Mouse (Mus musculus) CH12F3 (cell line): Measurements from ENCODE around the gene Atp6v0a1.

ENCODE experiments used
- in situ Hi-C: fragments of 300-500 bp; cut with MboI; formaldehyde crosslinking; loops from 2 replicates; pipeline ENCODE4 v1.14.3; 2020; ENCODE audit warnings: low sequenced_read_pairs

The Atp6v0a1 gene

GRCm38 (mm10) chr11:101057860-101058259 is 48.6 kb downstream of the Atp6v0a1 start:
- in situ Hi-C loops, result loop anchor here (5.0 kb wide), 1 partner anchor 76 kb away; no protein-coding TSS in a partner anchor

GRCm38 (mm10) chr11:101058726-101059125 is 49.5 kb downstream of the Atp6v0a1 start:
- in situ Hi-C loops, result loop anchor here (5.0 kb wide), 1 partner anchor 76 kb away; no protein-coding TSS in a partner anchor

DNA sequence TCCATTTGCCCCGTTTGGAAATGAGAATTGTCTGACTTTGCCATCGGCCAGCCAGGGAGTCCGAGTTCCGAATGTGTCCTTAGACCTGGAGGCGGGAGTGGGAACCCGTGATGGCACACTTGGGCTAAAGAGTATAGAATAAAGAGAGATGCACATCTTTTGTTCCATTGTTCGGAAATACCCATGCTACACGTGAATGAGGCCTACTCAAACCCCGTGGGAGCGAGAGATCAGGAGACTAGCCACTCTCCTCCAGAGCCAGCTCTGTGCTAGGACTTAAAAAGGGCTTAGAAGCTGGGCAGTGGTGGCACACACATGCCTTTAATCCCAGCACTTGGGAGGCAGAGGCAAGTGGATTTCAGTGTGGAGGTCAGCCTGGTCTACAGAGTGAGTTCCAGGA is 50.2 kb downstream of the Atp6v0a1 start:
- in situ Hi-C loops, result loop anchor here (5.0 kb wide), 1 partner anchor 77 kb away; no protein-coding TSS in a partner anchor

DNA sequence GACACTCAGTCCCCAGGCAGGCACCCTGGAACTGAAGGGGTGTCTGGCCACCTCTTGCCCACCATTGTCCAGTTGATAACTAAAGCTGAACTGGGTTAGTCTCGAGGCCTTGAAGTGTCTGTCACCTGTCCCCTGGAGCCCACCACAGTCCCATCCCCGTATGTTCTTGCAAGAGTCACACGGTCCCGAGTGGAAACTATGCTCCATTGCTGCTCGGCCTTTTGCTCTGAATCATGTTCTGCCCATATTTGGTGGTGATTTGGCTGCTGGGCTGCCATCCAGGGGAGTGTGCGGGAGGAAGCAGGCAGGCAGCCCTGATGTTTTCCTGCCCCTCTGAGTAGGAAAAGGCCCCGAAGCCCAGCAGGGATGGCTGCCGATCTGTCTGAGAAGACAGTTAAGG is 50.9 kb downstream of the Atp6v0a1 start:
- in situ Hi-C loops, result loop anchor here (10.0 kb wide), 1 partner anchor 165 kb away; no protein-coding TSS in a partner anchor

GRCm38 (mm10) chr11:101061049-101061448 is 51.8 kb downstream of the Atp6v0a1 start:
- in situ Hi-C loops, result loop anchor here (10.0 kb wide), 1 partner anchor 166 kb away; no protein-coding TSS in a partner anchor

DNA sequence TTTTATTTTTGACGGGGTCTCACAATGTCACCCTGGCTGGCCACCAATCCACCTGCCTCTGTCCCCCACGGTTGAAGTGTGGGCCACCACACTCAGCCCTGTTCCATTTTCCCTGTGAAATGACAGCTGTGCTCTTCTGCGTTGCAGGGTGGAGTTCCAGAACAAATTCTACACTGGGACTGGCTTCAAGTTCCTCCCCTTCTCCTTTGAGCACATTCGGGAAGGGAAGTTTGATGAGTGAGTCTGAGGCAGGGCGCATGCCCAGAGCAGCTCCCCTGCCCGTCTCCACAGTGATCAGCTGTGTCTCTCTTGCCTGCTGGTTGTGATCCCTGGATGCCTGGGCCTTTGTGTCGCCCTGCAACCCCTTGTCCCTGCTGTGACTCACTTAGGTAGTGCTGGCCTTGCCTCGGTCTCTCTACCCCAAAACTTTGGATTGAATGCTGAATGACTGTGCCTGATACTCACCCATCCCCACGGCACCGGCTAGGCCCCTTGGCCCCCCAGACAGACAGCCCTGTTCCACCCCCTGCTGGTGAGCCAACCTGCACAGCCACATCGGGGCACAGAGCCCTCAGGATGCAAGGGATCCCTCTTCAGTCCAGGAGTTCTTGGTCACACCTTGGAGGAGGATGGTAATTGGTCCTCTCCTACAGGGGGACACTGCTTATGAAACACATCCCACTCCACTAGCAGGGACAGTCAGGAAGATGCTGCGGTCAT is 53.1 kb downstream of the Atp6v0a1 start:
- in situ Hi-C loops, result loop anchor here (10.0 kb wide), 1 partner anchor 168 kb away; no protein-coding TSS in a partner anchor

GRCm38 (mm10) chr11:101062971-101063675 is 53.9 kb downstream of the Atp6v0a1 start:
- in situ Hi-C loops, result loop anchor here (10.0 kb wide), 1 partner anchor 168 kb away; no protein-coding TSS in a partner anchor

DNA sequence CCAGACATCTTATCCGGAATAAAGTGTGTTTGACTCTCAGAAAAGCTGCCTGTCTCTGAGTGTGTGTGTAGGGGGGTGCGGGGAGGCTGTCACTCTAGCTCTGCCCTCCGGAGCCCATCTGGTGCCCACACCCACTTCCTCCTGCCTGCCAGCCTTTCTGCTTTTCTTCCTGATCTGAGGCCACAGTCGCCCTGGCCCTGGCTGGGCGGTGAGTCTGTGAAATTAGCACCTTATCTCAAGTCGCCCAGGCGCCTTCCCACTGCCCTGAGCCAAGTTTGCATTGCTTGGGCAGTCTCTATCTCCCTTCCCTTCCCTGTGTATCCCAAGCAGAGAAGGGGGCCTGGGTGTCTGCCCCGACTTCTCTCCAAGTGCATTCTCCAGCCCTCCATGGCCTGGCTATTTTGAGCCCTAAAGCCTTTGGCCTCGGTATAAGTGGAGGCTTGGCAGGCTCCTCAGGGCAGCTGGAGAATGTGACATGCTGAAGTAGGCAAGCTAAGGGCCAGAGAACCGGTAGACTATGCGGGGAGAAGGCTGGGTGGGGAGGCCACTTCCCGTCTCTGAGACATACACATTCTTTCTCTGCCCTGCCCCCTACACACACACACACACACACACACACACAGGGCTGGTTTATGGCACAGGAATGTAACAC is 54.5 kb downstream of the Atp6v0a1 start:
- in situ Hi-C loops, result loop anchor here (10.0 kb wide), 1 partner anchor 169 kb away; no protein-coding TSS in a partner anchor

- in situ Hi-C loops, result loop anchor here (10.0 kb wide), 1 partner anchor 170 kb away; no protein-coding TSS in a partner anchor
Measured at GRCm38 (mm10) chr11:101064462-101064861, 55.2 kb downstream of the Atp6v0a1 start.

DNA sequence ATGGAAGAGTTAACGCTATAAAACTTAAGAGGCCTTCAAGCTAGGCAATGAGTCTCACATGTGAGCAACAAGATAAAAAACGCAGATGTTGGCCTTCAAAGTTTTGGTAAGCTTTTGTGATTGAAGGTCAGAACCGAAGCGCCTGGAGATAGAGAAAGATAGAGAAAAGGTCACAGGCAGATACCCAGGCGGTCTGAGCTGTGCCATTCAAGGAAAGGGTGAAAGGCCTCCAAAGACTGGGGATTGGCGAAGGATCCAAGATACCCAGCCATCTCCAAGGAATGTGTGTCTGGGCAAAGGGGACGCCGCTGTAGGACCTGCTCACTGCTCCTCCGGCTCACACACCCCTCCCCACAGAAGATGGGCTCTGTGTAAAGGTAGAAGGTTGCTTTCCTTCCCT is 55.8 kb downstream of the Atp6v0a1 start:
- in situ Hi-C loops, result loop anchor here (10.0 kb wide), 1 partner anchor 170 kb away; no protein-coding TSS in a partner anchor

DNA sequence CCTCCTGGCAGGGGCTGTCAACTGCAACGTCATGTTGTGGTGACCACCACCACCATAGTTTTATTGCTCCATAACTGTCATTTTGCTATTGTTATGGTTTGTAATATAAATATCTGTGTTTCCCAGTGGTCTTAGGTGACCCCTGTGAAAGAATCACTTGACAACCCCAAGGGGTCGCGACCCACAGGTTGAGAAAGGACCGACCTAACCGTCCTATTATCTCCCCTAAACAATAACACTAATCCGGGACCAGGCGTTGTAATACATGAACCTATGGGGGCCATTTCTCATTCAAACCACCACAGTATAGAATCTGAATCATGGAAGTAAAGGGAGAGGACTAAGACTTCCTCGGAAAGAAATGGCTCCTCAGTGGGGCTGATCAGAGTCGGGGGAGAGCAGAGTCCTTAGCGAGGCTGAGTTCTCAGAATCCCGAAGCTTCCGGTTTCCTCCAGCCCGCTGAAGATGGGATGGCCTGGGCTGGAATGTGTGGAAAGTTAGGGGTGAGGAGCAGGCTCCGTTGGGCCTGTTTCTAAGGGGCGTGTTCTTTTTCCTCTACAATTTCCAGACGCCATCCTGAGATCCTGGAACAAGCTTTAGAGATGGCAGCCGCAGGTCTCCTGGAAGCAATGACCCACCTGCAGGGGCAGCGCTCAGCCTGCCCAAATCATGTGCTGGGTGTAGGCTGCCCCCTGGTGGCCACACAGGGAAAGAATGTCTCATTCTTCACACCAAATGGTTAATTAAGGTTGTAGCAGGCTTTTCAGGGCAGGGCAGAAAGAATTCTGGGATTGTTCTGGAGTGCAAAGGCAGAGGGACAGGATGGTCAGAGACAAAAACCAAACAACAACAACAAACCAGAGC is 57.5 kb downstream of the Atp6v0a1 start:
- in situ Hi-C loops, result loop anchor here (10.0 kb wide), 1 partner anchor 172 kb away; no protein-coding TSS in a partner anchor

GRCm38 (mm10) chr11:101069391-101070188 is 60.3 kb downstream of the Atp6v0a1 start, which contains the start of gene Naglu:
TSS of gene Naglu (plus strand) at chr11:101070012.
- in situ Hi-C loops, result loop anchor here (10.0 kb wide), 1 partner anchor 175 kb away; no protein-coding TSS in a partner anchor

DNA sequence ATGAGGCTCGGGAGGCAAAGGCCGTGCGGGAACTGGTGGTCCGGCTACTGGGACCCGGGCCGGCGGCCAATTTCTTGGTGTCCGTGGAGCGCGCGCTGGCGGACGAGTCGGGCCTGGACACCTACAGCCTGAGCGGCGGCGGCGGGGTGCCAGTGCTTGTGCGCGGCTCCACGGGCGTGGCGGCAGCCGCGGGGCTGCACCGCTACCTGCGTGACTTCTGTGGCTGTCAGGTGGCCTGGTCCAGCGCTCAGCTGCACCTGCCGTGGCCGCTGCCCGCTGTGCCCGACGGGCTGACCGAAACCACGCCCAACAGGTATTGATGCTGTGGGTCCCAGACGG is 60.9 kb downstream of the Atp6v0a1 start:
- in situ Hi-C loops, result no loop called here

DNA sequence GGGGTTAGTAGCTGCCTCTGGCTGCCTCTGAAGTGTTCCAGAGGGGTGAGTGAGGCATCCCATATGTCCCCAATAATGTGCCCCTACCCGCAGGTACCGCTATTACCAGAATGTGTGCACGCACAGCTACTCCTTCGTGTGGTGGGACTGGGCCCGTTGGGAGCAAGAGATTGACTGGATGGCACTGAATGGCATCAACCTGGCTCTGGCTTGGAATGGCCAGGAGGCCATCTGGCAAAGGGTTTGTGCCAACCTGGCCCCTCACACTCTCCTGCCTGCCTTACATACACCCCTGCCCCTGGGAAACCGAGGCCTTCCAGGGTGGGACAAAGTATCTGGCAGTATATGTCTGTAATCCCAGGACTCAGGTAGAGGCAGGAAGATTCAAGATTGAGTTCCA is 61.7 kb downstream of the Atp6v0a1 start:
- in situ Hi-C loops, result no loop called here

DNA sequence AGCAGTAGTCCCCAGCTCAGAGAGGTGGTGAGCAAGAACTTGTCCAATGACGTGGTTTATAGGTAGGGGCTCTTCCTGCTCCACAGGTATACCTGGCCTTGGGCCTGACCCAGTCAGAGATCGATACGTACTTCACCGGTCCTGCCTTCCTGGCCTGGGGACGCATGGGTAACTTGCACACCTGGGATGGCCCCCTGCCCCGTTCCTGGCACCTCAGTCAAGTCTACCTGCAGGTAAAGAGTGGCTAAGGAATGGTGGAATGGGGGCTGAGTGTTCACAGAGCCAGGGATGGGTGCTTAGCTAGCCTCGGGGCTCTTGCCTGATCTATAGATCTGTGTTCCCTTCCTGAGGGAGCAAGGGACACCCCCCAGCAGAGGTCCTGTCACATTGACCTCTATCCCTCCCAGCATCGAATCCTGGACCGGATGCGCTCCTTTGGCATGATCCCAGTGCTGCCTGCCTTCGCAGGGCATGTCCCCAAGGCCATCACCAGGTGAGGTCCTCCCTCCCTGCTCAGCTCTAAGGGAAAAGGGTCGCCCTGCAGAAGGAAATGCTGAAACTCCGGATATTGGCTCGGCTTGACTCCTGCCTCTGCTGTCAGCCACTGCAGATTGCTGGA is 62.7 kb downstream of the Atp6v0a1 start:
- in situ Hi-C loops, result no loop called here

- in situ Hi-C loops, result no loop called here
Measured at GRCm38 (mm10) chr11:101078121-101078520, 68.9 kb downstream of the Atp6v0a1 start, which contains the start of gene Hsd17b1. TSS of gene Hsd17b1 (plus strand) at chr11:101078411.

DNA sequence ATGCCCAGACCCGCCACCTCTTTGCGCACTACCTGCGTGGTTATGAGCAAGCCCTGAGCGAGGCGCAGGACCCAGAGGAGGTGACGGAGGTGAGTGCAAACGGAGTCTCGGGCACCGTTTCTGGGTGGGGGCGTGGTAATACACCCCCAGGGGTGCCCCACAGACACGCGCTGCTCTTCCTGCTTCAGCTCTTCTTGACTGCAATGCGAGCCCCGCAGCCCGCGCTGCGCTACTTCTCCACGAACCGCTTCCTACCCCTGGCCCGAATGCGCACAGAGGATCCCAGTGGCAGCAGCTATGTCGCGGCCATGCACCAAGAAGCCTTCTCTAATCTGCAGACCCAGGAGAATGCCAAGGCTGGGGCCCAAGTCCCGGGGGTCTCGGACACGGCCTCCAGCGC is 70.5 kb downstream of the Atp6v0a1 start:
- in situ Hi-C loops, result no loop called here

GRCm38 (mm10) chr11:101080421-101080820 is 71.2 kb downstream of the Atp6v0a1 start:
- in situ Hi-C loops, result no loop called here

- in situ Hi-C loops, result no loop called here
Measured at GRCm38 (mm10) chr11:101081659-101082058, 72.4 kb downstream of the Atp6v0a1 start.
